Mouse (Mus musculus): ENCODE data around the gene Tlr7.

Tlr7 gene

GRCm38 (mm10) chrX:167276953-167277352 lies 53.4 kb downstream of the Tlr7 start:
- DNase-seq (ENCODE audit: low spot score), result peak; percentile 29

DNA sequence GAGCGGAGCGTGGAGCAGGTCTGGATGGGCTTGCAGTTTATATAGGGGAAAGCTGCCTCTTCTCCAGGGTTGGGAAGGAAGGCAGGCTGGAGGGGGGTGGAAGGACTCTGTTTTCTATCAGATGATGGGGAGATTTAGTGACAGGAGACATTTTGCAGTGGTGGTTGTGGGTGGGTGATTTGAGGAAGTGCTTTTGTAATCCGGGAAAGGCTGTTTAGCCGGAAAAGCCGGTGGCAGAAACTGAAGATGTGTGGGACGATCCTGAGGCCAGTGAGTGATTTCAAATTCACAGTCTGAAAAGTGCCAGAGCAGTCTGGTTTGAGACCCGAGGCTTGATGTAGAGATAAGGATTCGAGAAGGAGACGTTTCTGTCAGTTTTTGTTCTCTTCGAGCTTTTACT lies 53.8 kb downstream of the Tlr7 start:
- no peak for DNase-seq (ENCODE audit: low spot score)

GRCm38 (mm10) chrX:167264086-167264485 lies 66.3 kb downstream of the Tlr7 start, which contains the start of gene Tlr8:
TSS of gene Tlr8 (minus strand) at chrX:167264329.
- DNase-seq (ENCODE audit: low spot score), result no peak

DNA sequence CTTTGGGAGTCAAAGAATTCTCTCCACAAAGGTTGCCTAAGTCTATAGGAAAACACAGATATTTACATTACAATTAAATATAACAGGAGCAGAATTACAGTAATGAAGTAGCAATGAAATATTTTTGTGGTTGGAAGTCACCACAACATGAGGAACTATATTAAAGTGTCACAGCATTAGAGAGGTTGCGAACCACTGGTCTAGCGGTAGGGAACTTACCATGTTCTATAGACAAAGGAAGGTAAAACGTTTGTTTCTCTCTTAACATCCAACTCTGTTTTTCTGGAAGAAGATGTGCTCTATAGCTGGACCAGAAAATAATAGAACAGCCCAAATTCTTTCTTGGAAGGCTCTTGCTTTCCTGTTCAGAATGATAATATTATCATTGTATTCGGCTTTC lies 66.8 kb downstream of the Tlr7 start:
- DNase-seq (ENCODE audit: low spot score), result no peak

Data from testis, postnatal 14 days (tissue).